Mouse (Mus musculus) testis, adult 2 months (tissue): ENCODE measurements around the gene 6030445D17Rik.

Experiments
- CTCF ChIP-seq: fragments of 200-500 bp; IDR thresholded peaks from 2 replicates; pipeline ENCODE4 v1.5.1; 2012; ENCODE audit warnings: low read depth, mild to moderate bottlenecking, inconsistent platforms, low read length, moderate library complexity; ENCODE audit not compliant: control insufficient read depth, insufficient read depth, insufficient replicate concordance
- POLR2A ChIP-seq: fragments of 200-500 bp; IDR thresholded peaks from 2 replicates; pipeline ENCODE4 v1.6.1; 2012; ENCODE audit warnings: low read depth, mild to moderate bottlenecking, inconsistent platforms, low read length, moderate library complexity; ENCODE audit not compliant: control insufficient read depth

- TF ChIP-seq POLR2A (no peak), CTCF (no peak)
Observed at GRCm38 (mm10) chr4:136451564-136451963, 10.5 kb upstream of the 6030445D17Rik start.
